In genomic region chr11:43929178-43929577, GRCm38 (mm10) we compare ENCODE assay signal across 8 mouse cellular contexts. TPM values are rescaled to one million over a fixed set of nuclear protein-coding genes. Genes with fewer than 3 reads are reported as not detected.
DNase-seq lines count a peak whose midpoint lies in the region.

No protein-coding gene starts in this region.

- DNase-seq in cerebellum, adult 11-12 months = peak; percentile 15
- no peak for DNase-seq in cerebellum, postnatal 4 days (ENCODE audit: low spot score in 2 of 2)
- DNase-seq in adrenal gland, postnatal 36 days = peak; percentile 85 to 88
- DNase-seq in heart, postnatal 25 days (ENCODE audit: low spot score) = peak; percentile 49
- DNase-seq in ovary, postnatal 14 days (ENCODE audit: low spot score) = peak; percentile 43
- DNase-seq in right cerebral cortex, postnatal 36 days (ENCODE audit: low spot score in 2 of 2) = no peak
- no peak for DNase-seq in right cerebral cortex, adult 18-20 months
- no peak for DNase-seq in embryo, embryonic 11 days

- intact Hi-C loops in heart, postnatal 25 days (cut with DNase I) = loop anchor here (5.0 kb wide), 1 partner anchor 92 kb away; no protein-coding TSS in a partner anchor

RNA-seq across cellular contexts. Expression of gene Adra1b, which starts 28.2 kb away (rescaled TPM):
- total RNA-seq in adrenal gland, postnatal 36 days (2021) = 1 to 10 TPM; 2.7 to 2.9 TPM
- 10 to 100 TPM; 48.0 to 53.7 TPM for total RNA-seq in heart, postnatal 25 days (2021)

Comparison
In these comparisons a context has a peak if more than half of its experiments do, and no peak if none do; other contexts are left out.
1. DNase-seq: peak in cerebellum, adult 11-12 months (single experiment), adrenal gland, postnatal 36 days (2 of 2), heart, postnatal 25 days (single experiment) and ovary, postnatal 14 days (single experiment); none in cerebellum, postnatal 4 days (0 of 2), right cerebral cortex, postnatal 36 days (0 of 2), right cerebral cortex, adult 18-20 months (single experiment) and embryo, embryonic 11 days (single experiment).
2. RNA of gene Adra1b, which starts 28.2 kb away (total RNA-seq): 48.0 to 53.7 TPM in heart, postnatal 25 days; 2.7 to 2.9 TPM in adrenal gland, postnatal 36 days; every median in the first group is over 10 times any median in the second.